Mouse (Mus musculus) natural killer cell, adult 2 months (primary cell): ENCODE measurements around the gene Fbxo27.
"Not testable (repeated sequence)": the region's sequence is repeated elsewhere in the genome, so short reads cannot be mapped to it uniquely, and the experiment has no call there.

Source experiments
- DNase-seq, 2 experiments: peaks; one replicate each; pipeline ENCODE4 v3.0.0; 2022; ENCODE audit warnings: low spot score in 2 of 2

The Fbxo27 gene

GRCm38 (mm10) chr7:28692545-28693320, at the start of gene Fbxo27:
Fbxo27 (plus strand) TSS chr7:28692849.
- DNase-seq, result no peak

- DNase-seq, result no peak
These were observed 47.3 kb upstream of the Fbxo27 start for GRCm38 (mm10) chr7:28645366-28645765.

GRCm38 (mm10) chr7:28645947-28646475, 46.6 kb upstream of the Fbxo27 start:
- no peak for DNase-seq

GRCm38 (mm10) chr7:28647016-28647415, 45.6 kb upstream of the Fbxo27 start:
- DNase-seq, result no peak

- DNase-seq, result no peak
These were observed 41.5 kb upstream of the Fbxo27 start for GRCm38 (mm10) chr7:28651157-28651556.

GRCm38 (mm10) chr7:28656430-28656829, 36.2 kb upstream of the Fbxo27 start:
- DNase-seq, result no peak

- no peak for DNase-seq
These were observed 26.7 kb upstream of the Fbxo27 start for GRCm38 (mm10) chr7:28665620-28666579.

GRCm38 (mm10) chr7:28671172-28671571, 21.5 kb upstream of the Fbxo27 start:
- no peak for DNase-seq

GRCm38 (mm10) chr7:28672276-28672675, 20.4 kb upstream of the Fbxo27 start:
- DNase-seq, result no peak

GRCm38 (mm10) chr7:28672786-28673185, 19.9 kb upstream of the Fbxo27 start:
- DNase-seq, result not testable (repeated sequence)

- no peak for DNase-seq
These were observed 17.7 kb upstream of the Fbxo27 start for GRCm38 (mm10) chr7:28674994-28675393.

GRCm38 (mm10) chr7:28675746-28676145, 16.9 kb upstream of the Fbxo27 start:
- DNase-seq, result no peak

- no peak for DNase-seq
These were observed 15.7 kb upstream of the Fbxo27 start for GRCm38 (mm10) chr7:28676811-28677541.

GRCm38 (mm10) chr7:28677624-28678023, 15.0 kb upstream of the Fbxo27 start:
- DNase-seq, result no peak

GRCm38 (mm10) chr7:28691075-28691474, 1.6 kb upstream of the Fbxo27 start:
- no peak for DNase-seq

- DNase-seq, result peak; percentile 96 to 100
These were observed 795 bp downstream of the Fbxo27 start for GRCm38 (mm10) chr7:28693321-28693966.

- DNase-seq, result peak in 1 of 2 experiments; percentile 11
These were observed 1.8 kb downstream of the Fbxo27 start for GRCm38 (mm10) chr7:28694423-28694822.

GRCm38 (mm10) chr7:28694966-28695511, 2.4 kb downstream of the Fbxo27 start:
- peak; percentile 53 to 69 for DNase-seq

- DNase-seq, result no peak
These were observed 4.6 kb downstream of the Fbxo27 start for GRCm38 (mm10) chr7:28697277-28697676.

GRCm38 (mm10) chr7:28700269-28700668, 7.6 kb downstream of the Fbxo27 start:
- DNase-seq, result no peak

- DNase-seq, result not testable (repeated sequence)
These were observed 8.7 kb downstream of the Fbxo27 start for GRCm38 (mm10) chr7:28701306-28701705.
